Mouse (Mus musculus) spleen, postnatal 4 days (tissue): ENCODE measurements around the gene Mgat4a.

Source experiments
- DNase-seq, 2 experiments: peaks; one replicate each; pipeline ENCODE4 v3.0.0; 2022; ENCODE audit warnings: low spot score in 2 of 2

The Mgat4a gene

GRCm38 (mm10) chr1:37540810-37541658, at the start of gene Mgat4a:
Gene Mgat4a (minus strand): TSS chr1:37541016.
- DNase-seq = peak; percentile 86 to 91

- peak; percentile 61 to 73 for DNase-seq
Observed at GRCm38 (mm10) chr1:37585809-37586480, 45.1 kb upstream of the Mgat4a start.

GRCm38 (mm10) chr1:37583795-37584464, 43.1 kb upstream of the Mgat4a start:
- no peak for DNase-seq

- DNase-seq = no peak
Observed at GRCm38 (mm10) chr1:37583167-37583566, 42.4 kb upstream of the Mgat4a start.

GRCm38 (mm10) chr1:37579686-37580085, 38.9 kb upstream of the Mgat4a start:
- no peak for DNase-seq

GRCm38 (mm10) chr1:37572528-37573272, 31.9 kb upstream of the Mgat4a start:
- no peak for DNase-seq

- no peak for DNase-seq
Observed at GRCm38 (mm10) chr1:37568379-37568778, 27.6 kb upstream of the Mgat4a start.

GRCm38 (mm10) chr1:37566754-37567153, 25.9 kb upstream of the Mgat4a start:
- DNase-seq = no peak

GRCm38 (mm10) chr1:37566344-37566743, 25.5 kb upstream of the Mgat4a start:
- DNase-seq = no peak

- DNase-seq = no peak
Observed at GRCm38 (mm10) chr1:37565396-37565795, 24.6 kb upstream of the Mgat4a start.

GRCm38 (mm10) chr1:37561955-37562354, 21.1 kb upstream of the Mgat4a start:
- no peak for DNase-seq

- no peak for DNase-seq
Observed at GRCm38 (mm10) chr1:37560356-37560755, 19.5 kb upstream of the Mgat4a start.

GRCm38 (mm10) chr1:37551986-37552385, 11.2 kb upstream of the Mgat4a start:
- no peak for DNase-seq

GRCm38 (mm10) chr1:37549501-37549900, 8.7 kb upstream of the Mgat4a start:
- no peak for DNase-seq

GRCm38 (mm10) chr1:37546398-37547051, 5.7 kb upstream of the Mgat4a start:
- DNase-seq = no peak

- DNase-seq = no peak
Observed at GRCm38 (mm10) chr1:37544251-37544650, 3.4 kb upstream of the Mgat4a start.

- no peak for DNase-seq
Observed at GRCm38 (mm10) chr1:37543057-37543456, 2.2 kb upstream of the Mgat4a start.

- peak; percentile 15 to 66 for DNase-seq
Observed at GRCm38 (mm10) chr1:37539968-37540809, 627 bp downstream of the Mgat4a start.

- DNase-seq = no peak
Observed at GRCm38 (mm10) chr1:37534532-37535108, 6.2 kb downstream of the Mgat4a start.

GRCm38 (mm10) chr1:37533181-37533580, 7.6 kb downstream of the Mgat4a start:
- DNase-seq = no peak
